Mouse (Mus musculus): ENCODE results near the gene Xaf1. TPM values are rescaled to one million over a fixed set of nuclear protein-coding genes. Genes with fewer than 3 reads are reported as not detected.
"Not testable (repeated sequence)": the region's sequence is repeated elsewhere in the genome, so short reads cannot be mapped to it uniquely, and the experiment has no call there.

Xaf1 gene
- polyA plus RNA-seq, 1 experiment from 2014 or later: 140 TPM

- H3K27ac ChIP-seq: no peak overlapping the region
- WGBS (ENCODE audit: missing documents): 45% methylated on average over 8 of the region's 8 CpGs
- no peaks in the 10 kb centered on the region for H3K36me3 ChIP-seq (ENCODE audit: inconsistent target)
- no peak overlapping the region for H3K4me3 ChIP-seq (ENCODE audit: inconsistent target)
- no peaks in the 10 kb centered on the region for H3K79me2 ChIP-seq (ENCODE audit: inconsistent target)
Measured at GRCm38 (mm10) chr11:72336726-72337125, 35.3 kb downstream of the Xaf1 start.

- Histone ChIP-seq H3K4me3 (ENCODE audit: inconsistent target) (no peak overlapping the region), H3K36me3 (ENCODE audit: inconsistent target) (no peaks in the 10 kb centered on the region), H3K27ac (no peak overlapping the region), H3K79me2 (ENCODE audit: inconsistent target) (no peaks in the 10 kb centered on the region)
- WGBS (ENCODE audit: missing documents): 89% methylated on average over 5 of the region's 5 CpGs
Measured at GRCm38 (mm10) chr11:72338437-72338871, 37.0 kb downstream of the Xaf1 start.

- H3K27ac ChIP-seq: no peak overlapping the region
- H3K36me3 ChIP-seq (ENCODE audit: inconsistent target): no peaks in the 10 kb centered on the region
- no peak overlapping the region for H3K4me3 ChIP-seq (ENCODE audit: inconsistent target)
- 66% methylated on average over 4 of the region's 4 CpGs for WGBS (ENCODE audit: missing documents)
- no peaks in the 10 kb centered on the region for H3K79me2 ChIP-seq (ENCODE audit: inconsistent target)
Measured at GRCm38 (mm10) chr11:72339716-72340115, 38.3 kb downstream of the Xaf1 start.

- 16% methylated on average over 7 of the region's 7 CpGs for WGBS (ENCODE audit: missing documents)
- Histone ChIP-seq H3K4me3 (ENCODE audit: inconsistent target) (no peak overlapping the region), H3K27ac (no peak overlapping the region), H3K79me2 (ENCODE audit: inconsistent target) (no peaks in the 10 kb centered on the region), H3K36me3 (ENCODE audit: inconsistent target) (no peaks in the 10 kb centered on the region)
Measured at GRCm38 (mm10) chr11:72342549-72343237, 41.3 kb downstream of the Xaf1 start.

- 89% methylated on average over 3 of the region's 5 CpGs for WGBS (ENCODE audit: missing documents)
- not testable (repeated sequence) for H3K4me3 ChIP-seq (ENCODE audit: inconsistent target); H3K79me2 ChIP-seq (ENCODE audit: inconsistent target); H3K27ac ChIP-seq; H3K36me3 ChIP-seq (ENCODE audit: inconsistent target)
Measured at GRCm38 (mm10) chr11:72343238-72343625, 41.8 kb downstream of the Xaf1 start.

GRCm38 (mm10) chr11:72343904-72344303 lies 42.5 kb downstream of the Xaf1 start:
- Histone ChIP-seq H3K27ac (no peak overlapping the region), H3K79me2 (ENCODE audit: inconsistent target) (no peaks in the 10 kb centered on the region)
- WGBS (ENCODE audit: missing documents): 44% methylated on average over 8 of the region's 8 CpGs

GRCm38 (mm10) chr11:72344486-72344885 lies 43.1 kb downstream of the Xaf1 start:
- WGBS (ENCODE audit: missing documents): 86% methylated on average over 11 of the region's 11 CpGs
- Histone ChIP-seq H3K27ac (no peak overlapping the region), H3K36me3 (ENCODE audit: inconsistent target) (no peaks in the 10 kb centered on the region), H3K79me2 (ENCODE audit: inconsistent target) (no peaks in the 10 kb centered on the region), H3K4me3 (ENCODE audit: inconsistent target) (no peak overlapping the region)

More at GRCm38 (mm10) chr11:72343904-72344303, 42.5 kb downstream of the Xaf1 start:
- Histone ChIP-seq H3K36me3 (ENCODE audit: inconsistent target) (no peaks in the 10 kb centered on the region), H3K4me3 (ENCODE audit: inconsistent target) (no peak overlapping the region)

- WGBS (ENCODE audit: missing documents): 67% methylated on average over 9 of the region's 10 CpGs
- Histone ChIP-seq H3K4me3 (ENCODE audit: inconsistent target) (no peak overlapping the region), H3K36me3 (ENCODE audit: inconsistent target) (no peaks in the 10 kb centered on the region), H3K27ac (no peak overlapping the region), H3K79me2 (ENCODE audit: inconsistent target) (no peaks in the 10 kb centered on the region)
Measured at GRCm38 (mm10) chr11:72348563-72348962, 47.1 kb downstream of the Xaf1 start.

- WGBS (ENCODE audit: missing documents): 52% methylated on average over 8 of the region's 8 CpGs
- H3K79me2 ChIP-seq (ENCODE audit: inconsistent target): no peaks in the 10 kb centered on the region
- H3K27ac ChIP-seq: no peak overlapping the region
- H3K36me3 ChIP-seq (ENCODE audit: inconsistent target): no peaks in the 10 kb centered on the region
- no peak overlapping the region for H3K4me3 ChIP-seq (ENCODE audit: inconsistent target)
Measured at GRCm38 (mm10) chr11:72349016-72349415, 47.6 kb downstream of the Xaf1 start.

- 63% methylated on average over 4 of the region's 4 CpGs for WGBS (ENCODE audit: missing documents)
- H3K79me2 ChIP-seq (ENCODE audit: inconsistent target): no peaks in the 10 kb centered on the region
- H3K27ac ChIP-seq: no peak overlapping the region
- no peaks in the 10 kb centered on the region for H3K36me3 ChIP-seq (ENCODE audit: inconsistent target)
- no peak overlapping the region for H3K4me3 ChIP-seq (ENCODE audit: inconsistent target)
Measured at GRCm38 (mm10) chr11:72349652-72350051, 48.2 kb downstream of the Xaf1 start.

- Histone ChIP-seq H3K79me2 (ENCODE audit: inconsistent target) (no peaks in the 10 kb centered on the region), H3K27ac (no peak overlapping the region), H3K4me3 (ENCODE audit: inconsistent target) (no peak overlapping the region), H3K36me3 (ENCODE audit: inconsistent target) (no peaks in the 10 kb centered on the region)
- 20% methylated on average over 1 of the region's 1 CpGs for WGBS (ENCODE audit: missing documents)
Measured at GRCm38 (mm10) chr11:72352272-72352671, 50.8 kb downstream of the Xaf1 start.

- Histone ChIP-seq H3K79me2 (ENCODE audit: inconsistent target) (no peaks in the 10 kb centered on the region), H3K27ac (no peak overlapping the region), H3K36me3 (ENCODE audit: inconsistent target) (no peaks in the 10 kb centered on the region), H3K4me3 (ENCODE audit: inconsistent target) (no peak overlapping the region)
- 65% methylated on average over 2 of the region's 3 CpGs for WGBS (ENCODE audit: missing documents)
Measured at GRCm38 (mm10) chr11:72353186-72353585, 51.8 kb downstream of the Xaf1 start.

- Histone ChIP-seq H3K27ac (no peak overlapping the region), H3K4me3 (ENCODE audit: inconsistent target) (no peak overlapping the region), H3K79me2 (ENCODE audit: inconsistent target) (no peaks in the 10 kb centered on the region), H3K36me3 (ENCODE audit: inconsistent target) (no peaks in the 10 kb centered on the region)
- WGBS (ENCODE audit: missing documents): 36% methylated on average over 20 of the region's 20 CpGs
Measured at GRCm38 (mm10) chr11:72354971-72355728, 53.7 kb downstream of the Xaf1 start.

- H3K79me2 ChIP-seq (ENCODE audit: inconsistent target): no peaks in the 10 kb centered on the region
- H3K4me3 ChIP-seq (ENCODE audit: inconsistent target): no peak overlapping the region
- 14% methylated on average over 42 of the region's 42 CpGs for WGBS (ENCODE audit: missing documents)
- no peak overlapping the region for H3K27ac ChIP-seq
- no peaks in the 10 kb centered on the region for H3K36me3 ChIP-seq (ENCODE audit: inconsistent target)
Measured at GRCm38 (mm10) chr11:72361385-72362346, 60.2 kb downstream of the Xaf1 start.
